Mouse (Mus musculus) stomach, embryonic 15.5 days (tissue): ENCODE data around the gene Chchd1. TPM values are rescaled to one million over a fixed set of nuclear protein-coding genes. Genes with fewer than 3 reads are reported as not detected.

Experiments
- ATAC-seq: fragments of 200-750 bp; cut with Nextera tagmentation; 2 replicates; pipeline ENCODE4 v1.8.0; 2017; ENCODE audit warnings: low read depth, moderate number of reproducible peaks, moderate TSS enrichment; ENCODE audit not compliant: insufficient read depth, low FRiP score
- H3K27ac ChIP-seq: fragments of 300-500 bp; sonication (generic); 2 replicates; pipeline ENCODE4 v1.5.1; 2015; ENCODE audit warnings: mild to moderate bottlenecking, inconsistent platforms
- H3K27me3 ChIP-seq: fragments of 300-500 bp; sonication (generic); replicated peaks from 2 replicates; pipeline ENCODE4 v1.6.1; 2015; ENCODE audit warnings: inconsistent platforms
- H3K36me3 ChIP-seq: fragments of 300-500 bp; sonication (generic); 2 replicates; pipeline ENCODE4 v1.6.1; 2015; ENCODE audit warnings: inconsistent platforms
- H3K4me1 ChIP-seq: fragments of 300-500 bp; sonication (generic); 2 replicates; pipeline ENCODE4 v1.6.1; 2015; ENCODE audit warnings: inconsistent platforms
- H3K4me2 ChIP-seq: fragments of 300-500 bp; sonication (generic); 2 replicates; pipeline ENCODE4 v1.6.1; 2015; ENCODE audit warnings: mild to moderate bottlenecking, inconsistent platforms
- H3K4me3 ChIP-seq: fragments of 300-500 bp; sonication (generic); replicated peaks from 2 replicates; pipeline ENCODE4 v1.5.1; 2015; ENCODE audit warnings: inconsistent platforms
- H3K9ac ChIP-seq: fragments of 300-500 bp; sonication (generic); 2 replicates; pipeline ENCODE4 v1.6.1; 2015; ENCODE audit warnings: inconsistent platforms
- H3K9me3 ChIP-seq: fragments of 300-500 bp; sonication (generic); 2 replicates; pipeline ENCODE4 v1.6.1; 2016; ENCODE audit warnings: inconsistent platforms
- WGBS: fragments of 180-500 bp; shearing (Covaris S2); methylation state at CpG from one replicate; pipeline ENCODE4 v1.1.7; 2015; 5-methylcytosine and 5-hydroxymethylcytosine counted together
- polyA plus RNA-seq: library from polyadenylated mRNA; unstranded; fragments of >200 nt; fragmentation: Nextera tagmentation; extraction: Ambion mirVana; gene quantifications from 2 replicates; pipeline ENCODE4 v1.2.1, GENCODE M21; 2015

The Chchd1 gene
- polyA plus RNA-seq, 1 experiment from 2014 or later = 192 TPM

- Histone ChIP-seq H3K27me3 (no peaks in the 10 kb centered on the region), H3K4me2 (peak overlapping the region; percentile 85), H3K4me3 (peak overlapping the region; percentile 86), H3K27ac (peak overlapping the region; percentile 93; the same call in 1 of the 2 replicates), H3K4me1 (peaks cover 5% of the 10 kb centered on the region), H3K9ac (peak overlapping the region; percentile 88), H3K36me3 (peaks cover 29% of the 10 kb centered on the region), H3K9me3 (no peaks in the 10 kb centered on the region)
- WGBS = 36% methylated on average over 12 of the region's 12 CpGs
- no peak for ATAC-seq
Observed at GRCm38 (mm10) chr14:20733041-20733951, 30.5 kb downstream of the Chchd1 start.

- WGBS = under 1% methylated on average over 77 of the region's 81 CpGs
- no peaks in the 10 kb centered on the region for H3K9me3 ChIP-seq
- ATAC-seq = peak; percentile 98
- peak within 1 kb of the TSS; percentile 86 for H3K4me3 ChIP-seq
- peaks cover 29% of the 10 kb centered on the region for H3K36me3 ChIP-seq
- H3K27ac ChIP-seq = peak within 1 kb of the TSS; percentile 93
- peak within 1 kb of the TSS; percentile 88 for H3K9ac ChIP-seq
- no peaks in the 10 kb centered on the region for H3K27me3 ChIP-seq
- peak within 1 kb of the TSS; percentile 85 for H3K4me2 ChIP-seq
- H3K4me1 ChIP-seq = peaks cover 5% of the 10 kb centered on the region
Observed at GRCm38 (mm10) chr14:20733952-20734774, 31.4 kb downstream of the Chchd1 start, which contains the start of gene Ndst2. Gene Ndst2 (minus strand): TSS chr14:20734562.

- H3K4me2 ChIP-seq = no peak overlapping the region
- H3K27ac ChIP-seq = peak overlapping the region; percentile 68; the same call in 1 of the 2 replicates
- no peak for ATAC-seq
- H3K36me3 ChIP-seq = peaks cover 24% of the 10 kb centered on the region
- no peaks in the 10 kb centered on the region for H3K9me3 ChIP-seq
- H3K4me1 ChIP-seq = peaks cover 5% of the 10 kb centered on the region
- no peaks in the 10 kb centered on the region for H3K27me3 ChIP-seq
- 57% methylated on average over 2 of the region's 2 CpGs for WGBS
- H3K9ac ChIP-seq = no peak overlapping the region; the same call in 1 of the 2 replicates
- H3K4me3 ChIP-seq = no peak overlapping the region
Observed at GRCm38 (mm10) chr14:20735052-20735451, 32.2 kb downstream of the Chchd1 start.

- no peak overlapping the region; the same call in 1 of the 2 replicates for H3K27ac ChIP-seq
- H3K27me3 ChIP-seq = no peaks in the 10 kb centered on the region
- no peak for ATAC-seq
- 85% methylated on average over 13 of the region's 13 CpGs for WGBS
- no peak overlapping the region for H3K4me2 ChIP-seq
- H3K4me3 ChIP-seq = no peak overlapping the region
- H3K9me3 ChIP-seq = no peaks in the 10 kb centered on the region
- H3K36me3 ChIP-seq = peaks cover 19% of the 10 kb centered on the region
- no peak overlapping the region for H3K9ac ChIP-seq
- H3K4me1 ChIP-seq = peaks cover 5% of the 10 kb centered on the region
Observed at GRCm38 (mm10) chr14:20735892-20736390, 33.1 kb downstream of the Chchd1 start.

GRCm38 (mm10) chr14:20737306-20737705 lies 34.5 kb downstream of the Chchd1 start:
- Histone ChIP-seq H3K36me3 (peaks cover 19% of the 10 kb centered on the region), H3K4me3 (no peak overlapping the region), H3K9me3 (no peaks in the 10 kb centered on the region), H3K4me2 (no peak overlapping the region), H3K4me1 (peaks cover 5% of the 10 kb centered on the region), H3K27me3 (no peaks in the 10 kb centered on the region), H3K27ac (no peak overlapping the region), H3K9ac (no peak overlapping the region)
- 37% methylated on average over 14 of the region's 14 CpGs for WGBS
- ATAC-seq = no peak

GRCm38 (mm10) chr14:20738511-20738910 lies 35.7 kb downstream of the Chchd1 start:
- no peak overlapping the region for H3K4me2 ChIP-seq
- no peak overlapping the region for H3K27ac ChIP-seq
- H3K36me3 ChIP-seq = peaks cover 19% of the 10 kb centered on the region
- no peaks in the 10 kb centered on the region for H3K9me3 ChIP-seq
- peaks cover 5% of the 10 kb centered on the region for H3K4me1 ChIP-seq
- no peaks in the 10 kb centered on the region for H3K27me3 ChIP-seq
- H3K4me3 ChIP-seq = no peak overlapping the region
- 79% methylated on average over 8 of the region's 8 CpGs for WGBS
- no peak for ATAC-seq
- H3K9ac ChIP-seq = no peak overlapping the region

- Histone ChIP-seq H3K4me2 (no peak overlapping the region), H3K4me3 (no peak overlapping the region), H3K36me3 (peaks cover 33% of the 10 kb centered on the region), H3K9me3 (no peaks in the 10 kb centered on the region), H3K9ac (no peak overlapping the region), H3K4me1 (no peaks in the 10 kb centered on the region), H3K27me3 (no peaks in the 10 kb centered on the region), H3K27ac (no peak overlapping the region)
- ATAC-seq = no peak; the same call in 1 of the 2 replicates
- 76% methylated on average over 9 of the region's 9 CpGs for WGBS
Observed at GRCm38 (mm10) chr14:20741301-20741700, 38.5 kb downstream of the Chchd1 start.

GRCm38 (mm10) chr14:20743614-20744013 lies 40.8 kb downstream of the Chchd1 start:
- Histone ChIP-seq H3K4me3 (no peak overlapping the region), H3K27me3 (no peaks in the 10 kb centered on the region), H3K27ac (no peak overlapping the region), H3K36me3 (peaks cover 24% of the 10 kb centered on the region), H3K4me1 (no peaks in the 10 kb centered on the region), H3K9me3 (no peaks in the 10 kb centered on the region), H3K9ac (no peak overlapping the region), H3K4me2 (no peak overlapping the region)
- WGBS = 57% methylated on average over 3 of the region's 3 CpGs
- ATAC-seq = no peak

GRCm38 (mm10) chr14:20746935-20747334 lies 44.1 kb downstream of the Chchd1 start:
- no peaks in the 10 kb centered on the region for H3K4me1 ChIP-seq
- H3K4me2 ChIP-seq = no peak overlapping the region
- H3K27me3 ChIP-seq = no peaks in the 10 kb centered on the region
- H3K9ac ChIP-seq = no peak overlapping the region
- H3K9me3 ChIP-seq = no peaks in the 10 kb centered on the region
- no peak overlapping the region for H3K4me3 ChIP-seq
- ATAC-seq = no peak
- peaks cover 19% of the 10 kb centered on the region for H3K36me3 ChIP-seq
- WGBS = 84% methylated on average over 3 of the region's 3 CpGs
- no peak overlapping the region for H3K27ac ChIP-seq

GRCm38 (mm10) chr14:20748388-20748787 lies 45.6 kb downstream of the Chchd1 start:
- Histone ChIP-seq H3K36me3 (peaks cover 19% of the 10 kb centered on the region), H3K4me1 (no peaks in the 10 kb centered on the region), H3K9me3 (no peaks in the 10 kb centered on the region), H3K4me3 (no peak overlapping the region), H3K27me3 (no peaks in the 10 kb centered on the region), H3K9ac (no peak overlapping the region), H3K27ac (no peak overlapping the region), H3K4me2 (no peak overlapping the region)
- ATAC-seq = no peak
- whole genome bisulfite sequencing = 71% methylated on average over 4 of the region's 4 CpGs

GRCm38 (mm10) chr14:20749494-20750051 lies 46.8 kb downstream of the Chchd1 start:
- H3K9me3 ChIP-seq = no peaks in the 10 kb centered on the region
- H3K36me3 ChIP-seq = peaks cover 8% of the 10 kb centered on the region
- H3K27ac ChIP-seq = no peak overlapping the region
- H3K4me2 ChIP-seq = no peak overlapping the region
- 79% methylated on average over 4 of the region's 4 CpGs for WGBS
- H3K4me1 ChIP-seq = no peaks in the 10 kb centered on the region
- no peak for ATAC-seq
- no peak overlapping the region for H3K4me3 ChIP-seq
- H3K27me3 ChIP-seq = no peaks in the 10 kb centered on the region
- H3K9ac ChIP-seq = no peak overlapping the region
